Mouse (Mus musculus) ES-Bruce4 (cell line): ENCODE data around the gene Htra3.

Source experiments
- EP300 ChIP-seq: IDR thresholded peaks from 2 replicates; pipeline ENCODE4 v1.6.1; 2011; ENCODE audit warnings: low read depth, low read length; ENCODE audit not compliant: insufficient read depth
- POLR2A ChIP-seq: IDR thresholded peaks from one replicate; pipeline ENCODE4 v1.8.1; 2011; ENCODE audit warnings: low read length; ENCODE audit not compliant: insufficient read depth

- TF ChIP-seq EP300: no peak
- no peak for TF ChIP-seq POLR2A
Observed at GRCm38 (mm10) chr5:35659503-35659902, 20.1 kb downstream of the Htra3 start.
